Mouse (Mus musculus) liver, adult 2 months (tissue): ENCODE measurements around the gene Slc25a30. TPM values are rescaled to one million over a fixed set of nuclear protein-coding genes. Genes with fewer than 3 reads are reported as not detected.
"Not testable (repeated sequence)": the region's sequence is repeated elsewhere in the genome, so short reads cannot be mapped to it uniquely, and the experiment has no call there.

Experiments
- DNase-seq: peaks from one replicate; pipeline ENCODE4 v3.0.0-alpha.2; 2011; ENCODE audit warnings: low read depth, low spot score; ENCODE audit errors: extremely low read depth
- H3K27ac ChIP-seq: fragments of 200-500 bp; replicated peaks from 2 replicates; pipeline ENCODE4 v1.5.1; 2012; ENCODE audit warnings: low read depth, mild to moderate bottlenecking, control low read depth, inconsistent platforms, low read length; ENCODE audit not compliant: insufficient read depth
- H3K27me3 ChIP-seq: fragments of 200-500 bp; 2 replicates; pipeline ENCODE4 v1.6.1; 2012; ENCODE audit warnings: mild to moderate bottlenecking, moderate library complexity, low read length, inconsistent platforms; ENCODE audit not compliant: control insufficient read depth, insufficient read depth
- H3K36me3 ChIP-seq: fragments of 200-500 bp; 2 replicates; pipeline ENCODE4 v1.6.1; 2012; ENCODE audit warnings: low read length, inconsistent platforms; ENCODE audit not compliant: control insufficient read depth, insufficient read depth
- H3K4me1 ChIP-seq: fragments of 200-500 bp; 2 replicates; pipeline ENCODE4 v1.6.1; 2011; ENCODE audit warnings: low read length; ENCODE audit not compliant: control insufficient read depth, insufficient read depth
- H3K4me3 ChIP-seq: fragments of 200-500 bp; 2 replicates; pipeline ENCODE4 v1.5.1; 2011; ENCODE audit warnings: low read depth, mild to moderate bottlenecking, control low read depth, low read length, moderate library complexity; ENCODE audit not compliant: insufficient read depth
- H3K79me2 ChIP-seq: fragments of 200-500 bp; 2 replicates; pipeline ENCODE4 v1.6.1; 2012; ENCODE audit warnings: inconsistent platforms, mild to moderate bottlenecking, low read length, moderate library complexity; ENCODE audit not compliant: control insufficient read depth, insufficient read depth
- H3K9ac ChIP-seq: fragments of 200-500 bp; 2 replicates; pipeline ENCODE4 v1.6.1; 2012; ENCODE audit warnings: low read depth, mild to moderate bottlenecking, control low read depth, inconsistent platforms, low read length
- CTCF ChIP-seq: fragments of 200-500 bp; IDR thresholded peaks from 2 replicates; pipeline ENCODE4 v1.5.1; 2011; ENCODE audit warnings: low read depth, low read length, control low read depth
- POLR2A ChIP-seq: fragments of 200-500 bp; IDR thresholded peaks from 2 replicates; pipeline ENCODE4 v1.6.1; 2011; ENCODE audit warnings: low read length, control low read depth; ENCODE audit not compliant: insufficient read depth; ENCODE audit errors: extremely low read depth
- WGBS: fragments of 180-500 bp; shearing (Covaris S2); methylation state at CpG from one replicate; pipeline ENCODE4 v1.1.7; 2018; 5-methylcytosine and 5-hydroxymethylcytosine counted together
- polyA plus RNA-seq: library from polyadenylated mRNA; depleted of rRNA; stranded (reverse); fragments of >200 nt; gene quantifications from 2 replicates; pipeline ENCODE4 v1.2.3, GENCODE M21; 2012
- total RNA-seq: library from RNA; depleted of rRNA; stranded (reverse); fragments of >200 nt; gene quantifications from 2 replicates; pipeline ENCODE4 v1.2.3, GENCODE M21; 2014

Gene Slc25a30
- total and polyA plus RNA-seq, 2 experiments: 14.8 to 17.4 TPM

DNA sequence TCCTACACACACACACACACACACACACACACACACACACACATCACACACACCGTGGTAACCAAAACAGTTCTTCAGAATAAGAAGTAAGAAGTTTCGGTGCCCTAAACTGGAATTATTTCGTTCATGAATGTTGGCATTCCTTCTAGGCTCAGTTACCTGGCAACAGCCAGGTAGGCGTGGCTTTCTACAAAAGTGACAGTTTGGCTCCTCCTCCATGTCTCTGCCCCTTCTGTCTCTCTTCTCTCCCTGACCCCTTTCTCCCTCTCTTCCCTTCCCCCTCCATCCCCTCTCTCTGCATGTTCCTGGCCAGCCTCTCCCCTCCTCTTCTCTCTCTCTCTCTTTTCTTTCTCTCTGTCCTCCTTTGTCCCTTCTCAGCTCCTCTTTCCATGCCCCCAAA, 46.1 kb upstream of the Slc25a30 start:
- peaks cover 24% of the 10 kb centered on the region for H3K4me1 ChIP-seq
- DNase-seq: no peak

DNA sequence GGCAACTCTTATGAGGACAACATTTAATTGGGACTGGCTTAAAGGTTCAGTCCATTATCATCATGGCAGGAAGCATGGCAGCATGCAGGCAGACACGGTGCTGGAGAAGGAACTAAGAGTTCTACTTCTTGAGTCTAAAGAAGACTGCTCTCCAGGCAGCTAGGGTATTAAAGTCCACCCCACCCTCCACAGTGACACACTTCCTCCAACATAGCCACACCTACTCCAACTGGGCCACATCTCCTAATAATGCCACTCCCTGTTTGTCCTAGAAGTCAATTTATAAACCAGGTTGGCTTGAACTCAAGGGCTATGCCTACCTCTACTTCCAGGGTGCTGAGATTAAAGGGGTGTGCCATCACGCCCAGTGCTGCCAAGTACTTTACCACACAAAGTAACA, 45.2 kb upstream of the Slc25a30 start:
- WGBS: 76% methylated on average over 2 of the region's 2 CpGs
- TF ChIP-seq CTCF (no peak), POLR2A (no peak)
- Histone ChIP-seq H3K27ac (no peak overlapping the region), H3K4me1 (peaks cover 29% of the 10 kb centered on the region), H3K27me3 (no peaks in the 10 kb centered on the region), H3K4me3 (no peak overlapping the region), H3K79me2 (no peaks in the 10 kb centered on the region), H3K9ac (no peak overlapping the region), H3K36me3 (no peaks in the 10 kb centered on the region)
- DNase-seq: no peak

More for the DNA sequence above, 46.1 kb upstream of the Slc25a30 start:
- 38% methylated on average over 4 of the region's 4 CpGs for WGBS
- peak overlapping the region; percentile 89 for H3K27ac ChIP-seq
- TF ChIP-seq CTCF: no peak
- no peak for TF ChIP-seq POLR2A
- H3K9ac ChIP-seq: no peak overlapping the region
- H3K79me2 ChIP-seq: no peaks in the 10 kb centered on the region
- H3K27me3 ChIP-seq: no peaks in the 10 kb centered on the region
- no peak overlapping the region for H3K4me3 ChIP-seq
- H3K36me3 ChIP-seq: no peaks in the 10 kb centered on the region

DNA sequence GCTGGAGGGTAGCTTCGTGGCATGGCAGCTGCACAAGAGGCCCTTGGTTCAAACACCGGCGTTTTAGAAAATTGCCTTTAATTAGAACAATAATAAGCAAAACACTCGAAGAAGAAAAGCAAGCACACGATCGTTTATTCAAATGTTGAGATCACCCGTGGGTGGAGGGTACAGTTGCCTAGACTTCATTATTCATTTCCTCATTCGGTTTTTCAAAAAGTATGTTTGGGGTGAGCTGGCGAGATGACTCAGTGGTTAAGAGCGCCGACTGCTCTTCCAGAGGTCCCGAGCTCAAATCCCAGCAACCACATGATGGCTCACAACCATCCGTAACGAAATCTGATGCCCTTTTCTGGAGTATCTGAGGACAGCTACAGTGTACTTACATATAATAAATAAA, 43.0 kb upstream of the Slc25a30 start:
- not testable (repeated sequence) for H3K79me2 ChIP-seq, H3K9ac ChIP-seq, DNase-seq, H3K36me3 ChIP-seq, H3K4me3 ChIP-seq, H3K27me3 ChIP-seq, H3K27ac ChIP-seq
- WGBS: 64% methylated on average over 14 of the region's 14 CpGs
- peaks cover 24% of the 10 kb centered on the region for H3K4me1 ChIP-seq

DNA sequence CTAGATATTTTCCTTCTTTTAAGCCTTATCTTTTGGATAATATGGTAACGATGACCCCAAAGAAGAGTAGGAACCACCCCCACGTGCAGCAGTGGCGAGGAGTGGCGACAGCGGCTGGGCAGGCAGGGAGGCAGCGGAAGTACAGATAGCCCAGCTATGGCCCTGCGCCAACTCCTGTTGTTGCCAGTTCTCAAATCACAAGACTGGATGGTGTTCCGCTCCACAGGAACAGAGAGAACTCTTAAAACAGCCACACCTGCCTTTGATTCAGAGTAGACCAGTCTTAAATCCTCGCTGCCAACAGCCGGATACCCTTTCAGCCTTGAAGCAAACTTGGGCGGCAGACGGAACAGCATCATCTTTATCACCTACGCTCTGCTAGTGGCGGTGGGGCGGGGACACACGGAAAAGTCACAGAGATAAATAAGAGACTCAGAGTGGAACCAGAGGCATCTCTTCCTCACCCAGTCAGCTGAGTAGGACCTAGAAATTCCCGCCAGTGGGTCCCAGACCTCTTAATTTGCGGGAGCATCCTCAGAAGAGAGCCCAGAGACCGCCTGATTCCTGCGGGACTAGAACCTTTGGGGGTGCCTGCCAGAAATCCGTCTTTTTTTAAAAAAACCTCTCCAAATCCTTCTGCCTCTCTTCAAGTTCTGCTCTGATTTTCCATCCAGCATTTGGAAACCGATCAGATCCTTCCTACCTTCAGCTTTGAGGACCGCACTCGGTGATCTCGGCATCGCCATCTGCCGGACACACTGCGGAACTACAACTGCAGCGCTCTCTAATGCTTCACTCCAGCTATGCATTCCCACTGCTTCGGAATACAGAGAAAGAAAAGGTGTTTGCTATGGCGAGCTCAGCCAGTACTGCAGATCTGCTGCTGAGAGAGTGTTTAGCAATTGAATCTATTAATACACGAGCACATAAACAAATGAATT, 42.3 kb upstream of the Slc25a30 start:
- Histone ChIP-seq H3K27ac (peak overlapping the region; percentile 81), H3K27me3 (no peaks in the 10 kb centered on the region)

DNA sequence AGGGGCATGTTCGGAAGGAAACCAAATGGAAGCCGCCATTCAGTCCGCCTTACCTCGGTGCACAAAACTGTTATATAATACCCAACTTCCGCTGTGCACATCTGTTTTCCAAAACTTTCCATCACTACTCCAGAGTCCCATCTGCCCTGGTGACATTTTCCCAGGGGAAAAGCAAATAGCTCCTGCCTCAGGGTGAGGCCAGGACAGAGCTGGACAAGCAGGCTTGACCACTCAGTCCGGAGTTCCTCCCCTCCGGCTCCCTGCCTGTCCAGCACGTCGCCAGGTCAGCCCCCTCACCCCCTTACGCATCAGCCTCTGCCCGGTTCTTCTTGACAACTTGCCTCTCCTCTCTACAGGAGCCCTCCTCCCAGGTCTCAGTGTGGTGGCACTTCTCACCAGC, 41.4 kb upstream of the Slc25a30 start:
- no peaks in the 10 kb centered on the region for H3K79me2 ChIP-seq
- no peaks in the 10 kb centered on the region for H3K36me3 ChIP-seq
- no peak for DNase-seq
- WGBS: 54% methylated on average over 11 of the region's 11 CpGs
- H3K9ac ChIP-seq: peak overlapping the region; percentile 7; the same call in 1 of the 2 replicates
- TF ChIP-seq POLR2A (no peak), CTCF (no peak)
- peak overlapping the region; percentile 81 for H3K27ac ChIP-seq
- H3K4me1 ChIP-seq: peaks cover 23% of the 10 kb centered on the region
- no peaks in the 10 kb centered on the region for H3K27me3 ChIP-seq
- no peak overlapping the region for H3K4me3 ChIP-seq

More for the DNA sequence above, 42.3 kb upstream of the Slc25a30 start:
- H3K4me1 ChIP-seq: peaks cover 24% of the 10 kb centered on the region
- peak; percentile 77 for DNase-seq
- no peak for TF ChIP-seq POLR2A
- peak; percentile 98 for TF ChIP-seq CTCF
- peak overlapping the region; percentile 17 for H3K4me3 ChIP-seq
- peak overlapping the region; percentile 60 for H3K9ac ChIP-seq
- WGBS: 6% methylated on average over 32 of the region's 32 CpGs
- H3K36me3 ChIP-seq: no peaks in the 10 kb centered on the region
- no peaks in the 10 kb centered on the region for H3K79me2 ChIP-seq

DNA sequence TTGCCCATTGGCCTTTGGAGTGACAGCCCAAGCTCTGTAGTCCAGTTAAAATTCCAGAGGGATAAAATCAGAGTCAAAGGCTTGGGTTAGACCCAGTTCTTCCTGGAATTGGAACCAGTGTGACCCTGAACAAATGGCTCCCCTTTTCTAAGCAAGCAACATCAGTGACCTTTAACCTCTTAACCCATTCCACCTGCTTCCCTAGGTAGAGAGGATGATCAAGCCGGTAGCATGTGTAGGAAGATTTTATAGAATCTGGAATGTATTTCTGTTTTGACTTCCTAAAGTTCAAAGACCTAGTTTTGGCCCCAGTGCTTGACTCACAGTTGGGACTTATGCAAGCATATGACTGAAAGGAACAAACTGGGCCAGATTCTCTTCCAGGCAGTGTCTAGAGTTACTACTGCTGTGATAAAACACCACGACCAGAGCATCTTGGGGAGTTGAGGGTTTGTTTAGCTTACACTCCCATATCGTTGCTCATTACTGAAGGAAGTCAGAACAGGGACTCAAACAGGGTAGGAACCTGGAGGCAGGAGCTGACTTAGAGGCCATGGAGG, 40.1 kb upstream of the Slc25a30 start:
- Histone ChIP-seq H3K79me2 (no peaks in the 10 kb centered on the region), H3K4me3 (no peak overlapping the region), H3K36me3 (no peaks in the 10 kb centered on the region), H3K9ac (no peak overlapping the region), H3K27ac (peak overlapping the region; percentile 81), H3K27me3 (no peaks in the 10 kb centered on the region), H3K4me1 (peaks cover 20% of the 10 kb centered on the region)
- WGBS: 18% methylated on average over 3 of the region's 3 CpGs
- TF ChIP-seq CTCF (no peak), POLR2A (no peak)
- DNase-seq: peak; percentile 87
